Mouse (Mus musculus) gastrocnemius, postnatal 4 days (tissue): ENCODE measurements at regions not wholly inside any gene's neighbourhood (a gene's known extent, or its start where the extent isn't known, plus 50 kb on each side); places are given as distances from the start of the nearest gene placed in this dataset.

Experiments
- DNase-seq, 2 experiments: peaks; one replicate each; pipeline ENCODE4 v3.0.0; 2021 to 2022; ENCODE audit warnings: low spot score in 2 of 2, mixed read lengths in 2 of 2

- DNase-seq, result no peak
Observed at GRCm38 (mm10) chr1:73728377-73728776, 395.9 kb downstream of the Tns1 start.

- no peak for DNase-seq
Observed at GRCm38 (mm10) chr1:73727781-73728180, 396.5 kb downstream of the Tns1 start.

- DNase-seq, result no peak
Observed at GRCm38 (mm10) chr1:73726658-73727057, 397.6 kb downstream of the Tns1 start.

- no peak for DNase-seq
Observed at GRCm38 (mm10) chr1:73725486-73725885, 398.8 kb downstream of the Tns1 start.

GRCm38 (mm10) chr1:73724551-73724950 is 399.7 kb downstream of the Tns1 start:
- no peak for DNase-seq

GRCm38 (mm10) chr1:73721486-73722225 is 402.6 kb downstream of the Tns1 start:
- DNase-seq, result no peak

GRCm38 (mm10) chr1:73718421-73718820 is 405.8 kb downstream of the Tns1 start:
- no peak for DNase-seq

GRCm38 (mm10) chr1:73717401-73717800 is 406.8 kb downstream of the Tns1 start:
- DNase-seq, result no peak

- no peak for DNase-seq
Observed at GRCm38 (mm10) chr1:73716901-73717300, 407.3 kb downstream of the Tns1 start.

GRCm38 (mm10) chr1:73715571-73715970 is 408.7 kb downstream of the Tns1 start:
- DNase-seq, result no peak

GRCm38 (mm10) chr1:73702428-73702842 is 421.8 kb downstream of the Tns1 start:
- DNase-seq, result no peak

- no peak for DNase-seq
Observed at GRCm38 (mm10) chr1:73693537-73693936, 430.7 kb downstream of the Tns1 start.

- DNase-seq, result no peak
Observed at GRCm38 (mm10) chr1:73685734-73686133, 438.5 kb downstream of the Tns1 start.

GRCm38 (mm10) chr1:73685066-73685465 is 439.2 kb downstream of the Tns1 start:
- DNase-seq, result no peak

- DNase-seq, result no peak
Observed at GRCm38 (mm10) chr1:73684166-73684565, 440.1 kb downstream of the Tns1 start.

- DNase-seq, result no peak
Observed at GRCm38 (mm10) chr1:73683132-73683888, 440.9 kb downstream of the Tns1 start.

- DNase-seq, result no peak
Observed at GRCm38 (mm10) chr1:73681697-73682096, 442.6 kb downstream of the Tns1 start.

GRCm38 (mm10) chr1:73680829-73681228 is 443.4 kb downstream of the Tns1 start:
- no peak for DNase-seq

GRCm38 (mm10) chr1:73673851-73674235 is 450.4 kb downstream of the Tns1 start:
- no peak for DNase-seq

GRCm38 (mm10) chr1:73673191-73673850 is 450.9 kb downstream of the Tns1 start:
- no peak for DNase-seq

- DNase-seq, result no peak
Observed at GRCm38 (mm10) chr1:73672239-73672638, 452.0 kb downstream of the Tns1 start.

GRCm38 (mm10) chr1:73668691-73669090 is 455.6 kb downstream of the Tns1 start:
- no peak for DNase-seq
